Mouse (Mus musculus) right cerebral cortex, adult 18-20 months (tissue): ENCODE measurements around the gene Alg14.

Experiments
- DNase-seq: peaks from one replicate; pipeline ENCODE4 v3.0.0; 2022; ENCODE audit warnings: mixed read lengths

Gene Alg14

GRCm38 (mm10) chr3:121340321-121340761 is 48.8 kb downstream of the Alg14 start:
- DNase-seq: no peak

- DNase-seq: no peak
These were observed 51.7 kb downstream of the Alg14 start for GRCm38 (mm10) chr3:121343224-121343623.

DNA sequence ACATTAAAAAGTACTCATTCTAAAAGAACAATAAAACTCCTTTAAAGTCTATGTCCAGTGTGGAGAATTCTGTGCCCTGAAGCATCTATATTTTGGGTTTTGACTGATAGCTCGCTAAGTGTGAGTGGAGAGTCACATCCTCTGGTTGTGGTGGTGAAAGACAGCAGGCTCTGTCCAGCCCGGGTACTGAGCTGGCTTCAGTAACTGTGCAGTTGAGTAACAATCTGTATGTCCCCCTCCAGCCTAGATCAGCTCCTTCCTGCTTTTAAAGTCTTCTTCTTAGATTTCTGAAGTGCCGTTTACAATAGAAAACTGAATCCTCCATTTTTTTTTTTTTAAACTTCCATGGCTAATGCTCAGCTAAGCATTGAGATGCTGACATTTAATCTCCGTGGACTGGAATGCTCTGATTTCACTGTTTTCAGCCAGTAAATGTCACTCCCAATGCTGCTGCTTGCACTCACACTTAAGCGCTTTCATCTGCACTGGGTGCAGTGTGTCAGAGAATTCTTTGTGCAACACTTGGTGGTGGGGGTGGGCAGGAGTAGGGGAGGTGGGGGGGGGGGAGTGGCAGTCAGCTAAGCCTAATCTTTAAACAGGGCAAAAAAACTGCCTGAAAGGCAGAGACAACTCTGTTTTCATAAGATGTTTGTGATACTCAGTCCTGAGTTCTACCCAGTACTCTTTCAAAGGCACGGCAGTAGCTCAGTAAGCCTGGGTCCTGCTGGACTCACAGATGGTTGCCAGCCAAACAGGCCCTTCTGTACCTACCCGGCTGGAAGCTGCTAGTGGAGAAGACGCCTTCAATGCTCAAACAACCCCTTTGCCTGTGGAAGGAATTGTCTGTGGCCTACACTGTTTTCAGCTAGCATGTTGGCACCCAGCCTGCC is 52.7 kb downstream of the Alg14 start:
- no peak for DNase-seq

DNA sequence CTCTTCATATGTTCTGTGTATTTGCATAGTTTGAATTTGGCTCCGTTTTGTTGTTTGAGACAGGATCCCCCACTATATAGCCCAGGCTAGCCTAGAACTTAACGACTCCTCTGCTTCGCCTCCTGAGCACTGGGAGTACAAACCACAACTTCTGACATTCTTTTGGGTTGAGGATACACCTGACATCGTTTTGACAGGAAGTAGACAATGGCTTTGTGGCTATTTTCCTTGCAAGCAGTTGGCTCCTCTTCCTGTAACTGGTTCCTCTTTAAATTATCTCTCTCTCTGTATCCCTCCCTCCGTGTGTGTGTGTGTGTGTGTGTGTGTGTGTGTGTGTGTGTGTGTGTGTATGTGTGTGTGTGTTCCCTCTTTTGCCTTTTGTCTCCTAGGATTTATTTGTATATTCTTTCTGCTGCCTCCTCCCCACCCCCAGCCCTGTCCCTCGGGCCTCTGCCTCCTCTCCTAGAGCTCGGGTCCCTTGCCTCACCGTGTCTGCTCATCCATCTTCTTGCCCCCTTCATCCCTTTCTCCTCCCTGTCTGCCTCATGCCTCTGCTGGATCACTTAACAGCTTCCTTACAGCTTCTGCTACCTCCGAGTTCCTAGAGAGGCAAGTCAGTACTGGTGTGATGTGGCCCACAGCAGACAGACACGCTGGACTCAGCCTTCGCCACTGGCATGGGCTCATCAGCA is 53.5 kb downstream of the Alg14 start:
- DNase-seq: no peak

GRCm38 (mm10) chr3:121345643-121346000 is 54.0 kb downstream of the Alg14 start:
- no peak for DNase-seq

- DNase-seq: no peak
These were observed 55.1 kb downstream of the Alg14 start for GRCm38 (mm10) chr3:121346507-121347267.

DNA sequence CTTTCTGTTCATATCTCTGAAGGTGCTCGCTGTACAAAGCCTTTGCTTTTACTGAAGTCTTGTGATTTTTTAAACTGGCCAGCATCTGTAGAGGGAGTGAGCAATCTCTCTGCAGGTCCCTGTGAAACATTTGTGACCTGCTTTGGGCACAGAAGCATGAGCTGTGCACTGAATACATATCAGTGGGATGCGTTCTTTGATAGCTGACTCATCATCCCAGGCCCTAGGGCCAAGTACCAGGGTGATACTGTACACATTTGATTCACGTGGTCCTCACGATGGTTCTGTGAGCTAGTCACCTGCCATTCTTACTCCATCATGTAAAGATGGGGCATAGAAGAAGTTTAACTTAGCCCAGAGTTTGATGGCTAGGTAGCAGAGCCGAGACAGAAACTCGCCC is 57.2 kb downstream of the Alg14 start:
- no peak for DNase-seq

DNA sequence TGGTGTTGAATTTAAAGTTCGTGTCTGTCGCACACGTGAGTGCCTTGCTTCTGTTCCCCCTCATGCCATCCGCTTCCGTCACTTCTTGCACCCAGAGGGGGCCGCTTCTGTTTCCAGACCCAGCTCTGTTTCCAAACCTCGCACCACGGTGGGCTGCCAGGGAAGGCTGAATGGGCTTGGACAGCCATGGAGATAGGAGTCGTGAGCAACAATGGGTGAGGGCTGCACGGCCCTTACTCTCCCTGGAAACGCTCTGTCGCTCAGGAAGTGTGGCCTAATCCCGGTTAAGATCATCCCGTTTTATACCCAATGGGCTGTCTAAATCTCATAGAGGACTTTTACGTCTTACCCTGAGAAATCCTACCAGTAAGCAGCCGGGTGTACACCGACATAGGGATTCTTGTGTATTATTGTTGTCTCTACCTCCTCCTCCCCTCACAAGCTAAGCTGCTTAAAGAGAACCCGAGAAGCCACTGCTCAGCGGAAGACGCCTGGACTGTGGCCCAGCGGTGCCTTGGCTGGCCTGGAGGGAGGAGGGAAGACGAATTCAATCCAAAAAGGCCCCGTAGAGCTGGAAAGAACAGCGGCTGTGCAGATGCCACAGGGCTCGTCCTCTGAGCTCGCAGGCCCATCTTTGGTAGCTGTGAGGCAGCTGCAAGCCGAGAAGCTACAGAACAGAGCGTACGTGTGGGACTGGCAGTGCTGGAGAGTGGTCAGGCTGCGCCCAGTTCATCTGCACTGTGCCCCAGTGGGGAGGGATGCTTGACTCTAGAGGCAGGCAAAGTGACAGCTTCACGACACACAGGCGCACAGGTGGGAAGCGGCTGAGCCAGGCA is 58.0 kb downstream of the Alg14 start:
- DNase-seq: no peak

DNA sequence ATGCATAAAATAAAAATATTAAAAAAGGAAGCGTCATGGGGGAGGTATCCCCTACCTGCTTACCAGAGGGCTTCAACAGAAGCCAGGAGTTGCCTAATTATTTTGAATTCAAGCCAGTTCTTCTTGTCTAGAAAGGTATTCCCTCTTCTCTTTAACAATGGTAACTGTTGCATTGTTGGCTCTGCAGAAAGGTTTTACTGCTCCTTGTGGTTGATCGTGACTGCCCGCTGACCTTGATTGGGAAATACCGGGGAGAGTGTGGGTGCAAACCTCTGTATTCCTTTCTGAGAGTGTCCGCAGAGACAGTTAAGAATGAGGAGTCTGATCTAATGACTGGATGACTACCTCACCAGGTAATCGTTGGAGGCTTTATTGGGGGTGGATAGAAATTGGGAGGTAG is 59.7 kb downstream of the Alg14 start:
- DNase-seq: no peak

DNA sequence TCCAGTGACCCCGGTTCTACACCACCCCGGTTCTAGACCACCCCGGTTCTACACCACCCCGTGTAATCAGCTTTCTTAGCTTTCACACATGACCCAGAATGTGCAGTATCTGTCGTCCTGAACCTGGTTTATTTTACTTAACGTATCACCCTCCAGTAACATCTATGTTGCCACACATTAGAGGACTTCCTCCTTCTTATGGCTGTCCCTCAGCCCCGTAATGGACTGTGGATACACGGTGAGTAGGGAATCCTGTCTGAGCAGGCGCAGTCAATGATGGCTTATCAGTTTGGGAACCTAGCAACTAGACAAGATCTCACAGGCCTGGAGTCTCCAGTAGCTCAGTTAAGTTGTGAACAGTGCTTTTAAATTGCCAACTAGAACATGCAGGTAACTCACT is 62.7 kb downstream of the Alg14 start:
- DNase-seq: no peak

DNA sequence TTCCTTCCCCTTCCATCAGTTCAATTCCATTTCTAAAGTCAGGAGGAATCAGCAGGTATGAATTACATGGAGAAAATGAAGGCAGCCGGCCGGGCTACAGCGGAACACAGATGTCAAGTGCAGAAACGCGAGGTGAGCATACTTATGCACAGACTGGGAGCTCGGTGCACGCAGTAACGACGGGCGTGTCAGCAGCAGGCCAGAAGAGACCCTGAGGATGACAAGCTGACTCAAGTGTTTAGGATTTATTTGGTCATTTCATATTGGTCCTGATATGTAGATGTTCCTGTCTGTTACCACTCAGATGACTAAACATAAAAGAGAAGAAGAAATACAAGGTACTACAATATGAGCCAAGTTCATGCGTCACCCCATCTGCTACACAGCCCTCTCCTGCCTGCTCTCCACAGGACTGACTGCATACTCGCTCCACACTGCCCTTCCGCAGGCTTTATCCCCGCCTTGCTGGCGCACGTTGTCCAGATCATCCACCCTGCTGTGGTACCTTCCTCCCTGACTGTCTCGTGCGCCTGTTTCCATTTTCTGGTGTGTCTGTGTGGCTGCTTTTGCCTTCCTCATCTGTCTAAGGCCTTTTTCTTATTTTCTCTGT is 63.4 kb downstream of the Alg14 start:
- no peak for DNase-seq

DNA sequence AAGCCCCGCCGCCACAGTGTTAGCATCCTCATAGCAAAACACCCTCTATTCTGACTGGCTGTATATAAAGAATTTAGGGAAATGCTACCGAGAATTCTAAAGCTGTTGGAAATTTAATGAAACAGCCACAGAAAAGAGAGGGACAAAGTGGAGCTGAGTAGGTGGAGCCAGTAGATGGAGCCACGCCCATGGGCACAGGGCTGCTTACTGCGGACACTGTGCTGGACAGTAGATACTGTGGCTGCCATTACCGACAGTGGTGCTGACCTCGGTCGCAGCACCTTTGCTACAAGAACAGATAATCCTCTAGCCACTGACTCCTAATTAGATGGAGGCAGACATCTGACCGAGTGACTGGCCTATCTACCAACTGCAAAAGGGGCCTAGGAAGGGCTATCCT is 64.0 kb downstream of the Alg14 start:
- no peak for DNase-seq

- no peak for DNase-seq
These were observed 64.5 kb downstream of the Alg14 start for GRCm38 (mm10) chr3:121356111-121356510.

- no peak for DNase-seq
These were observed 65.5 kb downstream of the Alg14 start for GRCm38 (mm10) chr3:121357030-121357429.

- DNase-seq: no peak
These were observed 66.7 kb downstream of the Alg14 start for GRCm38 (mm10) chr3:121358285-121358684.

- DNase-seq: no peak
These were observed 67.3 kb downstream of the Alg14 start for GRCm38 (mm10) chr3:121358850-121359249.

GRCm38 (mm10) chr3:121359272-121359671 is 67.7 kb downstream of the Alg14 start:
- no peak for DNase-seq

DNA sequence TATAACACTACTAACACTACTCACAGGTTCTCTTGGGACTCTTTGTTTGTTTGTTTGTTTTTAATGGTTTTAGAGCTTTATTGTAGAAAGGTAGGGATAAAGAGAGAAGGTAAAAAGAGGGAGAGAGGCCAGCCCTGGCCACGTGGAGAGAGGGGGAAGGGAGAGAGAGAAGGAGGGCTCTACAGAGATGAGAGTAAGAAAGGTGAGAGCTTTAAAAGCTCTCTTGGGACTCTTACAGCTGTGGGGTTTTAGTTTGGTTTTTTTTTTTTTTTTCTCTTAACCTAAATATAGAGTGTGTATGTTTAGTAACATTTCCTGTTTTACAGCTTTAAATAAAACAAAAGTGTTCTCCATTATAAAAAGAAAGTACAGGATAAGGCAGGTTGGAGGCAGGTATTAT is 70.4 kb downstream of the Alg14 start:
- DNase-seq: no peak

DNA sequence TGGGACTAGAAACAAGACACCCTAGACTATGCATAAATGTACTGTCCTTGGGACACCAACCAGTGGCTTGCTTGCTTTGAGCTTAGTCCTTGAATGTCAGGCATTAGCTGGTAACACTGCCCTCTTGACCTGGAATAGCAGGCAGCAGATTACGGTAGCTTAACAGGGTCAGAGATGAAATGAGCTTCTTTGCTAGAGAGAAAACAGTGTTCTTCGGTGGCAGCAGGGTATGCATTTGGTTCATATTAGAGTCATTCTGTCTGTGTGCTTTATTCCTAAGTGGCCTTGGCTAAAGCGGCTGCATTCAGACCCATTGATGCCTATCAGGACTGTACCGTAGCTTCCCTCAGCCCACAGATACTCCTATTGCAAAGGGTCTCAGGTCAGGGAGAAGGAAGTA is 72.8 kb downstream of the Alg14 start:
- DNase-seq: no peak

GRCm38 (mm10) chr3:121365131-121365530 is 73.6 kb downstream of the Alg14 start:
- DNase-seq: no peak

DNA sequence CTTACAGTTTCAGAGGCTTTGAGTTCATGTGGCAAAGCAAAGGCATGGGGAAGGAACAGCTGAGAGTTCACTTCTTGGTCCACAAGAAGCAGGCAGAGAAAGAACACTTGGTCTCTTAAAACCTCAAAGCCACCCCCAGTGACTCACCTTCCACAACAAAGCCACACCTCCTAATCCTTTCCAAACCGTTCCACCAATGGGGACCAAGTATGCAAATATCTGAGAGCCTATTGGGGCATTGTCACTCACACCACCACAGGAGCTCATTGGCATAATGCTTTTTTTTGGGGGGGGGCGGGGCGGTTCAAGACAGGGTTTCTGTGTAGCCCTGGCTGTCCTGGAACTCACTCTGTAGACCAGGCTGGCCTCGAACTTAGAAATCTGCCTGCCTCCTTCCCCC is 77.0 kb downstream of the Alg14 start:
- no peak for DNase-seq

DNA sequence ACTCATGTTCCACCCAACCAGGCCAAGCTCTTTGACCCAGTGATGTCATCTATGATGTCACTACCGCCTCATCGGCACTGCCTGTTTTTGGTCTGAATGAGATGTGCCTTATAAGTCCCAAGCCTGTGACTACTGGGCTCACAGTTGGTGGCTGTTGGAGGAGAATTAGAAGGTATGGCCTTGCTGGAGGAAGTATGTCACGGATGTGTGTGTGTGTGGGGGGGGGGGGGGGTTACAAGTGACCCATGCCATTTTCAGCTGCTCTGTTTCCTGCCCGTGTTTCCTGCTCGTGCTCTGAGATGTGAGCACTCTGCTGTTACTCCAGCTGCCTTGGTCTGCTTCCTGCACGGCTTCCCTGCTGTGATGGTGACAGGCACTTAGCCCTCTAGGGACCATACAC is 77.9 kb downstream of the Alg14 start:
- DNase-seq: no peak
